Comparison of ENCODE assay signal across 10 mouse cellular contexts in genomic region chr17:40896863-40897262, GRCm38 (mm10). TPM values are rescaled to one million over a fixed set of nuclear protein-coding genes. Genes with fewer than 3 reads are reported as not detected.
DNase-seq lines count a peak whose midpoint lies in the region.
"Had no signal": no experiment of that assay in that cellular context is flagged by ENCODE, and none has a peak within 500 bp of the region (broad histone marks: within the 10 kb centered on the region; RNA-seq: fewer than 3 reads in every experiment).

No protein-coding gene starts in this region.

- DNase-seq in cerebellum, adult 9-10 months, result peak; percentile 23
- no peak for DNase-seq in cerebellum, postnatal 36 days
- peak; percentile 21 for DNase-seq in layer of hippocampus, adult 9-10 months (ENCODE audit: low spot score)
- no peak for DNase-seq in layer of hippocampus, adult 8-10 months (ENCODE audit: low spot score in 2 of 2)
- peak; percentile 32 for DNase-seq in R1 (ENCODE audit: low read depth, low spot score)
- peak; percentile 39 for DNase-seq in lung, postnatal 25 days (ENCODE audit: low spot score)
- no peak for DNase-seq in right cerebral cortex, adult 2 months (ENCODE audit: low spot score in 2 of 2)
- no peak for DNase-seq in testis, postnatal 14 days (ENCODE audit: low spot score)

RNA-seq across cellular contexts. Expression of gene 9130008F23Rik, which starts 16.5 kb away (rescaled TPM):
- total RNA-seq in layer of hippocampus, adult 8-10 months (2022), result under 1 TPM in 1 of 4 experiments, not detected in 3; 0.43 TPM

RNA-seq across cellular contexts. Expression of gene Glyatl3, which starts 17.3 kb away (rescaled TPM):
- not detected for total RNA-seq in layer of hippocampus, adult 8-10 months (2022)
- total RNA-seq: left cerebral cortex, postnatal 14 days; monocyte, adult 5-6 weeks had no signal

RNA-seq across cellular contexts. Expression of gene Mut, which starts 37.6 kb away (rescaled TPM):
- total RNA-seq in layer of hippocampus, adult 8-10 months (2022), result 10 to 100 TPM; 47.6 to 59.2 (median 55.4) TPM

RNA-seq across cellular contexts. Expression of gene Cenpq, which starts 38.0 kb away (rescaled TPM):
- total RNA-seq in layer of hippocampus, adult 8-10 months (2022), result 1 to 10 TPM; 3.0 to 3.7 (median 3.3) TPM

Comparison
In these comparisons a context has a peak if more than half of its experiments do, and no peak if none do; other contexts are left out.
1. DNase-seq: peak in cerebellum, adult 9-10 months (single experiment), layer of hippocampus, adult 9-10 months (single experiment), R1 (single experiment) and lung, postnatal 25 days (single experiment); none in cerebellum, postnatal 36 days (0 of 2), layer of hippocampus, adult 8-10 months (0 of 2), right cerebral cortex, adult 2 months (0 of 2) and testis, postnatal 14 days (single experiment).